Mouse (Mus musculus): ENCODE results near the gene AC124502.3. TPM values are rescaled to one million over a fixed set of nuclear protein-coding genes. Genes with fewer than 3 reads are reported as not detected.
A peak's percentile ranks its signal among the peaks of the same experiment; 100 is the strongest.

Gene AC124502.3
- polyA plus RNA-seq, 1 experiment from 2014 or later: 1.1 TPM

- no peaks in the 10 kb centered on the region for H3K9me3 ChIP-seq (ENCODE audit: control insufficient read depth, low read length)
- H3K27ac ChIP-seq (ENCODE audit: low read depth): no peak overlapping the region
- H3K4me1 ChIP-seq (replicated peaks; ENCODE audit: control insufficient read depth, insufficient read depth, low read length): peaks cover 9% of the 10 kb centered on the region
- H3K4me3 ChIP-seq (ENCODE audit: low read depth, low read length): peak overlapping the region; percentile 28
- peaks cover 37% of the 10 kb centered on the region for H3K36me3 ChIP-seq (ENCODE audit: control insufficient read depth, insufficient read depth, low read length)
- peaks cover 23% of the 10 kb centered on the region for H3K27me3 ChIP-seq (replicated peaks; ENCODE audit: control insufficient read depth, insufficient read depth, low read length)
- H3K4me2 ChIP-seq (ENCODE audit: low read length): peak overlapping the region; percentile 52
- peak; percentile 59 for ATAC-seq (replicated peaks; ENCODE audit: low FRiP score, low TSS enrichment, low read depth)
- H3K9ac ChIP-seq (ENCODE audit: low read length): peak overlapping the region; percentile 32; the same call in 1 of the 2 replicates
- 6% methylated on average over 17 of the region's 17 CpGs for WGBS
- no peak for DNase-seq (ENCODE audit: low spot score)
Observed at GRCm38 (mm10) chr19:5051031-5051430, 12.3 kb downstream of the AC124502.3 start.

- Histone ChIP-seq H3K4me1 (replicated peaks; ENCODE audit: control insufficient read depth, insufficient read depth, low read length) (peaks cover 11% of the 10 kb centered on the region), H3K4me3 (ENCODE audit: low read depth, low read length) (0 out of 2 replicates have a peak overlapping the region, but pooled peaks have one; percentile 28), H3K36me3 (ENCODE audit: control insufficient read depth, insufficient read depth, low read length) (peaks cover 33% of the 10 kb centered on the region), H3K9me3 (ENCODE audit: control insufficient read depth, low read length) (no peaks in the 10 kb centered on the region), H3K9ac (ENCODE audit: low read length) (no peak overlapping the region), H3K4me2 (ENCODE audit: low read length) (peak overlapping the region; percentile 52), H3K27ac (ENCODE audit: low read depth) (no peak overlapping the region), H3K27me3 (replicated peaks; ENCODE audit: control insufficient read depth, insufficient read depth, low read length) (peaks cover 23% of the 10 kb centered on the region)
- ATAC-seq (replicated peaks; ENCODE audit: low FRiP score, low TSS enrichment, low read depth) (no peak), DNase-seq (ENCODE audit: low spot score) (no peak)
- 59% methylated on average over 3 of the region's 3 CpGs for WGBS
Observed at GRCm38 (mm10) chr19:5051515-5051914, 12.8 kb downstream of the AC124502.3 start.

GRCm38 (mm10) chr19:5052166-5052822, 13.6 kb downstream of the AC124502.3 start:
- no peak overlapping the region for H3K9ac ChIP-seq (ENCODE audit: low read length)

GRCm38 (mm10) chr19:5052853-5053252, 14.2 kb downstream of the AC124502.3 start:
- Histone ChIP-seq H3K4me3 (ENCODE audit: low read depth, low read length) (no peak overlapping the region), H3K27ac (ENCODE audit: low read depth) (no peak overlapping the region), H3K36me3 (ENCODE audit: control insufficient read depth, insufficient read depth, low read length) (peaks cover 20% of the 10 kb centered on the region), H3K9ac (ENCODE audit: low read length) (no peak overlapping the region), H3K4me1 (replicated peaks; ENCODE audit: control insufficient read depth, insufficient read depth, low read length) (peaks cover 16% of the 10 kb centered on the region), H3K9me3 (ENCODE audit: control insufficient read depth, low read length) (no peaks in the 10 kb centered on the region), H3K27me3 (replicated peaks; ENCODE audit: control insufficient read depth, insufficient read depth, low read length) (peaks cover 23% of the 10 kb centered on the region), H3K4me2 (ENCODE audit: low read length) (no peak overlapping the region)
- 64% methylated on average over 17 of the region's 17 CpGs for WGBS
- ATAC-seq (replicated peaks; ENCODE audit: low FRiP score, low TSS enrichment, low read depth) (no peak), DNase-seq (ENCODE audit: low spot score) (no peak)

More at GRCm38 (mm10) chr19:5052166-5052822, 13.6 kb downstream of the AC124502.3 start:
- H3K4me3 ChIP-seq (ENCODE audit: low read depth, low read length): no peak overlapping the region
- H3K36me3 ChIP-seq (ENCODE audit: control insufficient read depth, insufficient read depth, low read length): peaks cover 25% of the 10 kb centered on the region
- peaks cover 16% of the 10 kb centered on the region for H3K4me1 ChIP-seq (replicated peaks; ENCODE audit: control insufficient read depth, insufficient read depth, low read length)
- H3K27me3 ChIP-seq (replicated peaks; ENCODE audit: control insufficient read depth, insufficient read depth, low read length): peaks cover 23% of the 10 kb centered on the region
- DNase-seq (ENCODE audit: low spot score) (no peak), ATAC-seq (replicated peaks; ENCODE audit: low FRiP score, low TSS enrichment, low read depth) (no peak)
- H3K9me3 ChIP-seq (ENCODE audit: control insufficient read depth, low read length): no peaks in the 10 kb centered on the region
- no peak overlapping the region for H3K4me2 ChIP-seq (ENCODE audit: low read length)
- H3K27ac ChIP-seq (ENCODE audit: low read depth): no peak overlapping the region
- 43% methylated on average over 25 of the region's 25 CpGs for WGBS

- ATAC-seq (replicated peaks; ENCODE audit: low FRiP score, low TSS enrichment, low read depth) (no peak), DNase-seq (ENCODE audit: low spot score) (peak; percentile 81)
- 0 out of 2 replicates have a peak, but pooled peaks cover 10% of the 10 kb centered on the region for H3K36me3 ChIP-seq (ENCODE audit: control insufficient read depth, insufficient read depth, low read length)
- no peak overlapping the region for H3K4me3 ChIP-seq (ENCODE audit: low read depth, low read length)
- peaks cover 25% of the 10 kb centered on the region for H3K4me1 ChIP-seq (replicated peaks; ENCODE audit: control insufficient read depth, insufficient read depth, low read length)
- peaks cover 23% of the 10 kb centered on the region for H3K27me3 ChIP-seq (replicated peaks; ENCODE audit: control insufficient read depth, insufficient read depth, low read length)
- no peaks in the 10 kb centered on the region for H3K9me3 ChIP-seq (ENCODE audit: control insufficient read depth, low read length)
- 21% methylated on average over 9 of the region's 9 CpGs for WGBS
- no peak overlapping the region for H3K9ac ChIP-seq (ENCODE audit: low read length)
- H3K27ac ChIP-seq (ENCODE audit: low read depth): no peak overlapping the region
- H3K4me2 ChIP-seq (ENCODE audit: low read length): no peak overlapping the region
Observed at GRCm38 (mm10) chr19:5053909-5054308, 15.2 kb downstream of the AC124502.3 start.

- Histone ChIP-seq H3K27me3 (replicated peaks; ENCODE audit: control insufficient read depth, insufficient read depth, low read length) (peaks cover 17% of the 10 kb centered on the region), H3K4me1 (replicated peaks; ENCODE audit: control insufficient read depth, insufficient read depth, low read length) (peaks cover 40% of the 10 kb centered on the region), H3K4me3 (ENCODE audit: low read depth, low read length) (no peak overlapping the region), H3K27ac (ENCODE audit: low read depth) (no peak overlapping the region), H3K4me2 (ENCODE audit: low read length) (peak overlapping the region; percentile 15; the same call in 1 of the 2 replicates), H3K9ac (ENCODE audit: low read length) (no peak overlapping the region), H3K9me3 (ENCODE audit: control insufficient read depth, low read length) (no peaks in the 10 kb centered on the region), H3K36me3 (ENCODE audit: control insufficient read depth, insufficient read depth, low read length) (no peaks in the 10 kb centered on the region)
- ATAC-seq (replicated peaks; ENCODE audit: low FRiP score, low TSS enrichment, low read depth) (peak; percentile 38; the same call in 1 of the 2 replicates), DNase-seq (ENCODE audit: low spot score) (peak; percentile 82)
- 8% methylated on average over 6 of the region's 6 CpGs for WGBS
Observed at GRCm38 (mm10) chr19:5056251-5056650, 17.6 kb downstream of the AC124502.3 start.

- peaks cover 42% of the 10 kb centered on the region for H3K4me1 ChIP-seq (replicated peaks; ENCODE audit: control insufficient read depth, insufficient read depth, low read length)
- no peak overlapping the region for H3K4me3 ChIP-seq (ENCODE audit: low read depth, low read length)
- DNase-seq (ENCODE audit: low spot score) (no peak), ATAC-seq (replicated peaks; ENCODE audit: low FRiP score, low TSS enrichment, low read depth) (no peak; the same call in 1 of the 2 replicates)
- WGBS: 23% methylated on average over 16 of the region's 16 CpGs
- H3K27ac ChIP-seq (ENCODE audit: low read depth): peak overlapping the region; percentile 69
- no peaks in the 10 kb centered on the region for H3K9me3 ChIP-seq (ENCODE audit: control insufficient read depth, low read length)
- H3K27me3 ChIP-seq (replicated peaks; ENCODE audit: control insufficient read depth, insufficient read depth, low read length): no peaks in the 10 kb centered on the region; the same call in 1 of the 2 replicates
- no peaks in the 10 kb centered on the region for H3K36me3 ChIP-seq (ENCODE audit: control insufficient read depth, insufficient read depth, low read length)
- peak overlapping the region; percentile 7; the same call in 1 of the 2 replicates for H3K4me2 ChIP-seq (ENCODE audit: low read length)
- H3K9ac ChIP-seq (ENCODE audit: low read length): no peak overlapping the region
Observed at GRCm38 (mm10) chr19:5057876-5058775, 19.4 kb downstream of the AC124502.3 start.

Data from intestine, embryonic 14.5 days (tissue).